Mouse (Mus musculus): ENCODE measurements around the gene Ptpn21. TPM values are rescaled to one million over a fixed set of nuclear protein-coding genes. Genes with fewer than 3 reads are reported as not detected.

Ptpn21 gene
- 5.3 TPM in 2 replicates for polyA plus RNA-seq (2014; fragmentation: Nextera tagmentation; extraction: Ambion mirVana)

GRCm38 (mm10) chr12:98736951-98737800, at the start of gene Ptpn21:
Gene Ptpn21 (minus strand): TSS chr12:98737405.
- ATAC-seq (replicated peaks; ENCODE audit: insufficient number of reproducible peaks, low FRiP score, low TSS enrichment, low read depth) (peak; percentile 51), DNase-seq (ENCODE audit: low spot score) (peak; percentile 61)
- H3K9me3 ChIP-seq (replicated peaks; ENCODE audit: control insufficient read depth, low read length) = no peaks in the 10 kb centered on the region
- no peaks in the 10 kb centered on the region for H3K27me3 ChIP-seq (ENCODE audit: control insufficient read depth, insufficient read depth, low read length)
- peak within 1 kb of the TSS; percentile 88 for H3K9ac ChIP-seq (replicated peaks; ENCODE audit: low read length)
- H3K27ac ChIP-seq (replicated peaks; ENCODE audit: low read depth, low read length) = no peak within 1 kb of the TSS; the same call in 1 of the 2 replicates
- no peaks in the 10 kb centered on the region; the same call in 1 of the 2 replicates for H3K4me1 ChIP-seq (ENCODE audit: control insufficient read depth, insufficient read depth, low read length)
- peak within 1 kb of the TSS; percentile 71 for H3K4me3 ChIP-seq (ENCODE audit: low read depth, low read length)
- no peaks in the 10 kb centered on the region for H3K36me3 ChIP-seq (replicated peaks; ENCODE audit: control insufficient read depth, insufficient read depth, low read depth, low read length)
- under 1% methylated on average over 74 of the region's 75 CpGs for WGBS
- H3K4me2 ChIP-seq (ENCODE audit: low read depth, low read length) = peak within 1 kb of the TSS; percentile 93

GRCm38 (mm10) chr12:98784251-98784650, 47.0 kb upstream of the Ptpn21 start:
- ATAC-seq (replicated peaks; ENCODE audit: insufficient number of reproducible peaks, low FRiP score, low TSS enrichment, low read depth) (no peak), DNase-seq (ENCODE audit: low spot score) (no peak)
- H3K4me2 ChIP-seq (ENCODE audit: low read depth, low read length) = no peak overlapping the region
- H3K27ac ChIP-seq (replicated peaks; ENCODE audit: low read depth, low read length) = no peak overlapping the region
- H3K9me3 ChIP-seq (replicated peaks; ENCODE audit: control insufficient read depth, low read length) = no peaks in the 10 kb centered on the region
- H3K36me3 ChIP-seq (replicated peaks; ENCODE audit: control insufficient read depth, insufficient read depth, low read depth, low read length) = peaks cover 8% of the 10 kb centered on the region
- H3K27me3 ChIP-seq (ENCODE audit: control insufficient read depth, insufficient read depth, low read length) = no peaks in the 10 kb centered on the region
- no peak overlapping the region for H3K4me3 ChIP-seq (ENCODE audit: low read depth, low read length)
- 98% methylated on average over 1 of the region's 1 CpGs for WGBS
- H3K9ac ChIP-seq (replicated peaks; ENCODE audit: low read length) = no peak overlapping the region
- no peaks in the 10 kb centered on the region for H3K4me1 ChIP-seq (ENCODE audit: control insufficient read depth, insufficient read depth, low read length)

- no peak overlapping the region for H3K4me3 ChIP-seq (ENCODE audit: low read depth, low read length)
- no peaks in the 10 kb centered on the region for H3K9me3 ChIP-seq (replicated peaks; ENCODE audit: control insufficient read depth, low read length)
- H3K27ac ChIP-seq (replicated peaks; ENCODE audit: low read depth, low read length) = no peak overlapping the region
- H3K4me2 ChIP-seq (ENCODE audit: low read depth, low read length) = no peak overlapping the region
- H3K9ac ChIP-seq (replicated peaks; ENCODE audit: low read length) = no peak overlapping the region
- peak; percentile 25 for DNase-seq (ENCODE audit: low spot score)
- 85% methylated on average over 4 of the region's 4 CpGs for WGBS
- H3K4me1 ChIP-seq (ENCODE audit: control insufficient read depth, insufficient read depth, low read length) = no peaks in the 10 kb centered on the region
- no peak for ATAC-seq (replicated peaks; ENCODE audit: insufficient number of reproducible peaks, low FRiP score, low TSS enrichment, low read depth)
- no peaks in the 10 kb centered on the region for H3K27me3 ChIP-seq (ENCODE audit: control insufficient read depth, insufficient read depth, low read length)
- peaks cover 12% of the 10 kb centered on the region for H3K36me3 ChIP-seq (replicated peaks; ENCODE audit: control insufficient read depth, insufficient read depth, low read depth, low read length)
Measured at GRCm38 (mm10) chr12:98779148-98779547, 41.9 kb upstream of the Ptpn21 start.

- Histone ChIP-seq H3K36me3 (replicated peaks; ENCODE audit: control insufficient read depth, insufficient read depth, low read depth, low read length) (peaks cover 12% of the 10 kb centered on the region), H3K9me3 (replicated peaks; ENCODE audit: control insufficient read depth, low read length) (no peaks in the 10 kb centered on the region), H3K9ac (replicated peaks; ENCODE audit: low read length) (no peak overlapping the region), H3K4me3 (ENCODE audit: low read depth, low read length) (no peak overlapping the region), H3K27me3 (ENCODE audit: control insufficient read depth, insufficient read depth, low read length) (no peaks in the 10 kb centered on the region), H3K4me2 (ENCODE audit: low read depth, low read length) (no peak overlapping the region), H3K4me1 (ENCODE audit: control insufficient read depth, insufficient read depth, low read length) (no peaks in the 10 kb centered on the region), H3K27ac (replicated peaks; ENCODE audit: low read depth, low read length) (no peak overlapping the region)
- 84% methylated on average over 3 of the region's 3 CpGs for WGBS
- ATAC-seq (replicated peaks; ENCODE audit: insufficient number of reproducible peaks, low FRiP score, low TSS enrichment, low read depth) = no peak
- DNase-seq (ENCODE audit: low spot score) = no peak
Measured at GRCm38 (mm10) chr12:98777509-98777908, 40.3 kb upstream of the Ptpn21 start.

GRCm38 (mm10) chr12:98766241-98766640, 29.0 kb upstream of the Ptpn21 start:
- Histone ChIP-seq H3K4me2 (ENCODE audit: low read depth, low read length) (no peak overlapping the region), H3K36me3 (replicated peaks; ENCODE audit: control insufficient read depth, insufficient read depth, low read depth, low read length) (peaks cover 7% of the 10 kb centered on the region), H3K4me1 (ENCODE audit: control insufficient read depth, insufficient read depth, low read length) (no peaks in the 10 kb centered on the region), H3K27ac (replicated peaks; ENCODE audit: low read depth, low read length) (no peak overlapping the region), H3K9me3 (replicated peaks; ENCODE audit: control insufficient read depth, low read length) (no peaks in the 10 kb centered on the region), H3K4me3 (ENCODE audit: low read depth, low read length) (no peak overlapping the region), H3K27me3 (ENCODE audit: control insufficient read depth, insufficient read depth, low read length) (no peaks in the 10 kb centered on the region), H3K9ac (replicated peaks; ENCODE audit: low read length) (no peak overlapping the region)
- ATAC-seq (replicated peaks; ENCODE audit: insufficient number of reproducible peaks, low FRiP score, low TSS enrichment, low read depth) (no peak), DNase-seq (ENCODE audit: low spot score) (no peak)
- 92% methylated on average over 2 of the region's 2 CpGs for WGBS

- H3K9me3 ChIP-seq (replicated peaks; ENCODE audit: control insufficient read depth, low read length) = no peaks in the 10 kb centered on the region
- 92% methylated on average over 6 of the region's 6 CpGs for WGBS
Measured at GRCm38 (mm10) chr12:98759700-98760099, 22.5 kb upstream of the Ptpn21 start.

GRCm38 (mm10) chr12:98757636-98758035, 20.4 kb upstream of the Ptpn21 start:
- 86% methylated on average over 6 of the region's 6 CpGs for WGBS
- no peak overlapping the region for H3K4me2 ChIP-seq (ENCODE audit: low read depth, low read length)
- DNase-seq (ENCODE audit: low spot score) (no peak), ATAC-seq (replicated peaks; ENCODE audit: insufficient number of reproducible peaks, low FRiP score, low TSS enrichment, low read depth) (no peak)
- no peaks in the 10 kb centered on the region for H3K9me3 ChIP-seq (replicated peaks; ENCODE audit: control insufficient read depth, low read length)
- H3K4me3 ChIP-seq (ENCODE audit: low read depth, low read length) = no peak overlapping the region
- H3K27me3 ChIP-seq (ENCODE audit: control insufficient read depth, insufficient read depth, low read length) = no peaks in the 10 kb centered on the region
- H3K9ac ChIP-seq (replicated peaks; ENCODE audit: low read length) = no peak overlapping the region
- no peaks in the 10 kb centered on the region for H3K4me1 ChIP-seq (ENCODE audit: control insufficient read depth, insufficient read depth, low read length)
- H3K36me3 ChIP-seq (replicated peaks; ENCODE audit: control insufficient read depth, insufficient read depth, low read depth, low read length) = peaks cover 4% of the 10 kb centered on the region
- H3K27ac ChIP-seq (replicated peaks; ENCODE audit: low read depth, low read length) = no peak overlapping the region

More at GRCm38 (mm10) chr12:98759700-98760099, 22.5 kb upstream of the Ptpn21 start:
- ATAC-seq (replicated peaks; ENCODE audit: insufficient number of reproducible peaks, low FRiP score, low TSS enrichment, low read depth) (no peak), DNase-seq (ENCODE audit: low spot score) (no peak)
- Histone ChIP-seq H3K4me1 (ENCODE audit: control insufficient read depth, insufficient read depth, low read length) (no peaks in the 10 kb centered on the region), H3K9ac (replicated peaks; ENCODE audit: low read length) (no peak overlapping the region), H3K27ac (replicated peaks; ENCODE audit: low read depth, low read length) (no peak overlapping the region), H3K36me3 (replicated peaks; ENCODE audit: control insufficient read depth, insufficient read depth, low read depth, low read length) (peaks cover 2% of the 10 kb centered on the region), H3K27me3 (ENCODE audit: control insufficient read depth, insufficient read depth, low read length) (no peaks in the 10 kb centered on the region), H3K4me2 (ENCODE audit: low read depth, low read length) (no peak overlapping the region), H3K4me3 (ENCODE audit: low read depth, low read length) (no peak overlapping the region)

- H3K4me3 ChIP-seq (ENCODE audit: low read depth, low read length) = peak overlapping the region; percentile 92
- no peaks in the 10 kb centered on the region for H3K36me3 ChIP-seq (replicated peaks; ENCODE audit: control insufficient read depth, insufficient read depth, low read depth, low read length)
- no peaks in the 10 kb centered on the region for H3K27me3 ChIP-seq (ENCODE audit: control insufficient read depth, insufficient read depth, low read length)
- WGBS = 2% methylated on average over 14 of the region's 14 CpGs
- no peaks in the 10 kb centered on the region for H3K9me3 ChIP-seq (replicated peaks; ENCODE audit: control insufficient read depth, low read length)
- ATAC-seq (replicated peaks; ENCODE audit: insufficient number of reproducible peaks, low FRiP score, low TSS enrichment, low read depth) (peak; percentile 51; the same call in 1 of the 2 replicates), DNase-seq (ENCODE audit: low spot score) (peak; percentile 44)
- H3K4me1 ChIP-seq (ENCODE audit: control insufficient read depth, insufficient read depth, low read length) = no peaks in the 10 kb centered on the region
- peak overlapping the region; percentile 87 for H3K27ac ChIP-seq (replicated peaks; ENCODE audit: low read depth, low read length)
- peak overlapping the region; percentile 94 for H3K9ac ChIP-seq (replicated peaks; ENCODE audit: low read length)
- peak overlapping the region; percentile 76 for H3K4me2 ChIP-seq (ENCODE audit: low read depth, low read length)
Measured at GRCm38 (mm10) chr12:98747380-98747753, 10.2 kb upstream of the Ptpn21 start.

All from embryonic facial prominence, embryonic 11.5 days (tissue).